Mouse (Mus musculus) heart, postnatal 0 days (tissue): ENCODE measurements around the gene Egln1.

Experiments used
- CTCF ChIP-seq: IDR thresholded peaks from 2 replicates; pipeline ENCODE4 v1.5.1; 2016; ENCODE audit warnings: antibody characterized with exemption, control low read depth, low read depth
- EP300 ChIP-seq: IDR thresholded peaks from 2 replicates; pipeline ENCODE4 v1.6.1; 2016; ENCODE audit warnings: antibody characterized with exemption, low read depth

DNA sequence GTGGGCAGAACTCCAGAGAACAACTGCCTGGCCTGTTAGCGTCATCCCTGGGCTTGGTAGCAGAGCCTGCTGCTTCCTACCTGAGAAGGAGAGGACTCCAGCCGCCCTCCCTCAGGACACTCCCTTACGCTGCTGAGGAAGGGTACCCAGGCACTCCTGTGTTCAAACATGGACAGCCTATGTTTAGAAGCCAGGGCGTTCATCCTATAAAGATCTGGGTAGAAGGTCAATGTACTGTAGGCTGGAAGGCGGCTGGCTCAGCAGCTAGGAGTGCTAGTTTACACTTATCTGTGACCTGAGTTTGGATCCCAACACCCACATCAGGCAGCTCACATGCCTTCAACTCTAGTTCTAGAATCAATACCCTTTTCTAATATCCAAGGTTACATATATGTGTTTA, 14.1 kb upstream of the Egln1 start:
- TF ChIP-seq EP300 (no peak), CTCF (no peak)
